Comparison of ENCODE assay signal across 16 mouse cellular contexts in the genomic region with DNA sequence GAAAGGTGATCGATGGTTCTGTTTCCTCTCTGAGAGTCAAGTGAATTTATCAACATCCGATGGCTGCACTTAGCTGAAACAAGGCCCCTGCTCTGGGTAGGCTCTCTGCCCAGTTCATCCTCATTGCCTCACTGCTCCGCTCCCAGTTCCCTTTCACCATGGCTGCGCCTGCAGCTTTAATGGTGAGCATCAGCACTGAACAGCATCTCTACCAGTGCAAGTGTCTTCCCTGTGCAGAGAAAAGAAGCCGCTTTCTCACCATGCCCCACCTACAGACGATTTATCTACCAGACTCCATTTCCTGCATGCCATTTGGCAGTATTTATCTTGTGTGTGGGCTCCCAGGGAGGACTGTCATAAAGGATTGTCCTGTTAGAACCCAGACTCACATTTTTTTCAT.
DNase-seq lines count a peak whose midpoint lies in the region; ATAC-seq and TF ChIP-seq lines count a peak whose summit lies in the region.
"Had no signal": no experiment of that assay in that cellular context is flagged by ENCODE, and none has a peak within 500 bp of the region (broad histone marks: within the 10 kb centered on the region; RNA-seq: fewer than 3 reads in every experiment).

No protein-coding gene starts in this region.

- TF ChIP-seq CTCF in hindbrain, postnatal 0 days (IDR thresholded peaks at IDR 0.05; ENCODE audit: low read depth): no peak

- no peak for DNase-seq in hindbrain, embryonic 10.5 days (ENCODE audit: low spot score)
- DNase-seq in hindbrain, postnatal 0 days (ENCODE audit: low spot score): no peak
- DNase-seq in MEL-GATA-1-ER (ENCODE audit: extremely low read depth, low read depth): peak; percentile 8
- DNase-seq in forebrain, embryonic 10.5 days (ENCODE audit: extremely low spot score, low spot score): no peak
- DNase-seq in mesoderm, embryonic 11.5 days (ENCODE audit: low read depth, low spot score): peak; percentile 30
- no peak for DNase-seq in yolk sac, embryonic 10.5 days (ENCODE audit: low spot score)
- no peak for DNase-seq in adrenal gland, postnatal 36 days
- no peak for DNase-seq in left cerebral cortex, postnatal 10 days (ENCODE audit: extremely low spot score in 1 of 2, low spot score in 2 of 2)
- DNase-seq: adrenal gland, postnatal 10 days; cerebellum, adult 9-10 months; gastrocnemius, adult 2 months had no signal

- peaks cover 19% of the 10 kb centered on the region for H3K4me1 ChIP-seq in hindbrain, embryonic 10.5 days (replicated peaks)
- H3K4me1 ChIP-seq in hindbrain, postnatal 0 days (ENCODE audit: insufficient read depth, low read length): no peaks in the 10 kb centered on the region
- H3K4me1 ChIP-seq in forebrain, embryonic 10.5 days: peaks cover 21% of the 10 kb centered on the region
- H3K4me1 ChIP-seq: megakaryocyte, embryonic 14.5 days had no signal

- H3K9ac ChIP-seq in hindbrain, postnatal 0 days (replicated peaks; ENCODE audit: low read length): no peak overlapping the region
- H3K9ac ChIP-seq: limb, embryonic 12.5 days; liver, embryonic 14.5 days had no signal

- peak overlapping the region; percentile 62 for H3K27ac ChIP-seq in hindbrain, embryonic 10.5 days
- H3K27ac ChIP-seq in hindbrain, postnatal 0 days: no peak overlapping the region
- H3K27ac ChIP-seq in forebrain, embryonic 10.5 days: peak overlapping the region; percentile 71; the same call in 1 of the 2 replicates
- H3K27ac ChIP-seq: gastrocnemius, adult 2 months; limb, embryonic 12.5 days; liver, embryonic 14.5 days had no signal

- no peak overlapping the region for H3K4me3 ChIP-seq in hindbrain, embryonic 10.5 days
- H3K4me3 ChIP-seq in hindbrain, postnatal 0 days (ENCODE audit: low read length): no peak overlapping the region
- no peak overlapping the region for H3K4me3 ChIP-seq in forebrain, embryonic 10.5 days
- H3K4me3 ChIP-seq: gastrocnemius, adult 2 months; limb, embryonic 12.5 days; megakaryocyte, embryonic 14.5 days; myocyte had no signal

- no peak for ATAC-seq in hindbrain, postnatal 0 days
- ATAC-seq: lung, postnatal 0 days had no signal

- 83% methylated on average over 6 of the region's 6 CpGs for WGBS in hindbrain, embryonic 10.5 days
- 69% methylated on average over 6 of the region's 6 CpGs for WGBS in hindbrain, postnatal 0 days
- WGBS in forebrain, embryonic 10.5 days: 85% methylated on average over 6 of the region's 6 CpGs

- no peaks in the 10 kb centered on the region for H3K27me3 ChIP-seq in hindbrain, embryonic 10.5 days (ENCODE audit: insufficient read depth, poor library complexity, severe bottlenecking)
- no peaks in the 10 kb centered on the region; the same call in 1 of the 2 replicates for H3K27me3 ChIP-seq in hindbrain, postnatal 0 days (ENCODE audit: insufficient read depth, low read length)
- no peaks in the 10 kb centered on the region for H3K27me3 ChIP-seq in forebrain, embryonic 10.5 days (ENCODE audit: poor library complexity, severe bottlenecking)
- H3K27me3 ChIP-seq: limb, embryonic 12.5 days; megakaryocyte, embryonic 14.5 days had no signal

- H3K9me3 ChIP-seq in hindbrain, embryonic 10.5 days: no peaks in the 10 kb centered on the region
- no peaks in the 10 kb centered on the region for H3K9me3 ChIP-seq in hindbrain, postnatal 0 days (ENCODE audit: low read length)
- H3K9me3 ChIP-seq in forebrain, embryonic 10.5 days: no peaks in the 10 kb centered on the region
- H3K9me3 ChIP-seq: limb, embryonic 12.5 days had no signal

- intact Hi-C loops in left cerebral cortex, postnatal 10 days (cut with DNase I): no loop called here

- no peak overlapping the region for H3K4me2 ChIP-seq in hindbrain, postnatal 0 days (ENCODE audit: low read depth, low read length)
- H3K4me2 ChIP-seq: limb, embryonic 12.5 days had no signal

- H3K36me3 ChIP-seq in hindbrain, embryonic 10.5 days: no peaks in the 10 kb centered on the region
- no peaks in the 10 kb centered on the region for H3K36me3 ChIP-seq in hindbrain, postnatal 0 days (ENCODE audit: insufficient read depth, low read length)
- H3K36me3 ChIP-seq in forebrain, embryonic 10.5 days (replicated peaks): no peaks in the 10 kb centered on the region
- H3K36me3 ChIP-seq: limb, embryonic 12.5 days had no signal

Comparison
In these comparisons a context has a peak if more than half of its experiments do, and no peak if none do; other contexts are left out.
1. DNase-seq: peak in MEL-GATA-1-ER (single experiment) and mesoderm, embryonic 11.5 days (single experiment); none in hindbrain, embryonic 10.5 days (single experiment), hindbrain, postnatal 0 days (single experiment), forebrain, embryonic 10.5 days (single experiment), yolk sac, embryonic 10.5 days (single experiment), adrenal gland, postnatal 36 days (0 of 2) and left cerebral cortex, postnatal 10 days (0 of 2).